Mouse (Mus musculus) spleen, postnatal 14 days (tissue): ENCODE results near the gene Rgs3.

Source experiments
- DNase-seq, 2 experiments: peaks; one replicate each; pipeline ENCODE4 v3.0.0; 2021 to 2022; ENCODE audit warnings: low spot score in 2 of 2

The Rgs3 gene

DNA sequence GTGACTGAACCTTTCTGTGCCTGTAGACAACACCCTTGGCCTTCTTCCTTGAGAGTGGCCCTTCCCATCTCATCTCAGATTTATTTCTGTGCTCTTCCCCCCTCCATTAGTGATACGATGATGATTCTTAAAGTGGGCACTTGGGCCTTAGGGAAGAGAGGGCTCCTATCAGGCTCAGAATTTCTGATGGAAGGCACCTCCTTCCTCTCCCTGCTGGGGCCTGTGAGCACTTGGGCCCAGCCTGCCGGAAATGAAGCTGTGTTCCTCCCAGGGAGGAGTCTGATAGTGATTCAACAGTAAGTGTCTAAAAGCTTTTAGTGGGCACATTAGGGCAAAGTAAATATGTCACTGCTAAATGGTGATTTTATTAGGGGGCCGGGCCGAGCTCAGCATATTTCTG lies 67.7 kb downstream of the Rgs3 start:
- no peak for DNase-seq

DNA sequence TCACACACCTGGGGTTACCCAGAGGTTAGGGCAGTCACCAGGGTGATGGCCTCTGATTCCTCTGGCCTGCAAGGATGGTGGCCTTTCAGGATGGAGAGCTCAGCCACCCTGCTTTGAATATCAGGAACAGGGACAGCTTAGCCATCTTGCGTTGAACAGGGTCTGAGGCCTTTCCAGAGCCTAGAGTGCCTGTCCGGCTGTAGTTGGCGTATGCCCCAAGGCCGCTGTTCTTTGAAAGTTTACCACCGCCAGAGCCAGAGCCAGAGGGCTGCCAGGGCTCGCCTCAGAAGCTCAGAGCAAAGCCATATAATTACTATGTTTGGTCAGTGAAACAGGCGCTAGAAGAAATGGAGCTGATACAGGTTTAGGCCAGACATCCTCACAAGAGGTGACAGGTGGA lies 68.9 kb downstream of the Rgs3 start:
- no peak for DNase-seq

DNA sequence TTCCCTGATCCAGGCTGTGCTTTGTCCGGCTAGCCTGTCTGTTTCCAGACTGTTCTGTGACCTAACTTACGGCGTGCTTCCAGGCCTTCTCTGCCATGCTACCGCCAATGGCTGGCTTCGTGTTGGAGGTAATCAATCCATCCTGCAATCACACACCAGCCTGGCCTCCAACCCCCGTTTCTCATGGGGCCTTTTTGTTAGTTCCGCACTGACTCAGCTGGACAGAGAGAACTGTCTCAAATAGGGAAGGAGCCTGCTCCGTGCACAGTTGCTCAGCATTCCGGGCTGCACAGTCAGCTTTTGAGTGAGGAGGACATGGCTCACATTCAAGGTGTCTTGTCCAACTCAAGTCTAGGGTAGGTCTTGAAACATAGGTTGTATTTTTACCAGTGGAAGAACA lies 69.8 kb downstream of the Rgs3 start:
- no peak for DNase-seq

DNA sequence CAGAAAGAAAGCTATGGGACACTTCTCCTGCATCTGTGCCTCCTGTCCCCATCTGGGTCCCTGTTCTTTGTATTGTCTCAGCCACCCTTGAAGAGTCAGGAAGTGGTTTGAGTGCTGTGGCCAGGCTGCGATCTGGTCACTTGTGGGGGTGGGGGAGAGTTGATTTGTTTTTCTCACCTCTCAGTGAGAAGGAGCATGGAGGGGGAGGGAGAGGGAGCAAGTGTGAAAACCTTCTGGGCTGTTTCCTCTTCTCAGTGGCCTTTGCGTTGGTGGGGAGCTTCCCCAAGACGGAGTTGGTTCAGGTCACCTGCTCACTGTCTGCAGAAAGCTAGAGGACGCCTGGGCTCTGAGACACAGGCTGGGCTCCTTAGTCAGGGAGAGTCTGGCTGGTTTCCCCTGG lies 70.3 kb downstream of the Rgs3 start:
- peak in 1 of 2 experiments; percentile 44 for DNase-seq

DNA sequence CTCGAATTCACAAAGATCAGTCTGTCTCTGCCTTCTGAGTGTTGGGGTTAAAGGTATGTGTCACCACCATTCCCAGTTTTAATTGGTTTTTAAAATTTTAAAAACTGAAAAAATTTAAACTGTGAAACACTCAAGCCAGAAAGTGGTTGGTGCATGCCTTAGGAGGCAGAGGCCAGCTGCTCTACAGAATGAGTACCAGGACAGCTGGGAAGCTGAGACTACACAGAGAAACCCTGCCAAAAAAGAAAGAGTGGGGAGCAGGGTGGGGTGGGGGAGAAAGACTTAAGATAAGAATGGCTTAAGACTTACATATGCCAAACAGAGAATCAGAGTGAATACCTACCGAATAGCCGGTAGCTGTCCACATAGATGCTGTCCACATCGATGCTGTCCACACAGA lies 73.6 kb downstream of the Rgs3 start:
- DNase-seq = no peak

DNA sequence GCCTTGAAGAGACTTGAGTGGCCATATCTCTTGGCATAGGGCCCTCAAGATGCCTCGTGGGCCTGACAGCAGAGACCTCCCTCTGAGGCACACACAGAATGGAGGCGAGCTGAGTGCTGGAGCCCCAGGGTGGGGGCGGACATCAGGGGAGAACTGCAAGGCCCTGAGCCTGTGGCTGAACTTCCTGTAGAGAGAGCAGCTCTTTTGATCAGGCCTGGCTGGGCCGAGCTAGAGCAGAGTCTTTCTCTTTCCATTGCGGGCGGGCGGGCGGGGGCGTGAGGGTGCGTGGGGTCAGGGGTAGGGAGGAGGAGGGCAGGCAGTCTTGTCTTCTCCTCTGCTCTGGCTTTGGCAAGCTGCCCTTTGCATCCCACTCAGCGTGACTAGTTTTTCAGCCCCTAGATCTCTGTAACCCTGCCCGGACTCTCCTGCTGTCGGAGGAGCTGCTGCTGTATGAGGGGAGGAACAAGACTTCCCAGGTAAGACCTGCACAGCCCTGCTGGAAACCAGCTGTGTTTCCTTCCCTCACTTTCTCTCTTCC lies 74.5 kb downstream of the Rgs3 start:
- peak; percentile 20 to 24 for DNase-seq

DNA sequence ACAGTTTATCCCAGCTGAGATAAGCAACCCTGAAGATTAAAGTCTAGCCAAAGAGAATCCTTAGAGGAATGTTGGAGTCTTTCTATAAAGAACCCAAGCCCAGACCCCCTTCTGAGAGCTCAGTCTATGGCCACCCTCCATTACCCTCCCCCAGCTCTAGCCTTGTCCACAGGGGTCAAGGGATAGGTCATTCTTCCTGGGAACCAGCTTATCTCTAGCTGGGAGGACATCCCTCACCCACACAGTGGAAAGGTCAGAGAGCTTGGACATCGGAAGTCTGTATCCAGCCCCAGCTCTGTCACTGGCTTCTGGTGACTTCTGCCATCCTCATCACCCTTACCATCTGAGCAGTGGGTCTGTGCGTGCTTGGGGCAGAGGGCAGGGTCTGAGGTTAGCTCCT lies 75.2 kb downstream of the Rgs3 start:
- no peak for DNase-seq

DNA sequence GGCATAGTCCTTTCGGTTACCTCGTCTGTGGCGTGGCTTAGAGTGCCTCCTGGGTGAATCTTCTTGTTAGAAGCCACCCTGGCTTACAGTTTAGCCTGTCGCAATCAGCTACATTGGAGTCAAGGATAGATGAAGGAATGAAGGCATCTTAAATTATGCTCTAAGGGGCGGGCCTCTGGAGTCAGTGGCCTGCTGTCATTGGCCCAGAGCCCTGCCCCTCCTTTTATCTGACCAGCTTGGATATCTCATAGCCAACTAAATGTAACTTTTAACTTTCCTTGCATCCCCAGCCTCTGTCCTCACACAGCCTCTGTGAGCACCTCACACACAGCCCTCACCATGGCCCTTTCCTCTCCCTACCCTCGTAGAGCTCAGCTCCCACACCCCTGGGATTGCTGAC lies 76.4 kb downstream of the Rgs3 start:
- DNase-seq = no peak

DNA sequence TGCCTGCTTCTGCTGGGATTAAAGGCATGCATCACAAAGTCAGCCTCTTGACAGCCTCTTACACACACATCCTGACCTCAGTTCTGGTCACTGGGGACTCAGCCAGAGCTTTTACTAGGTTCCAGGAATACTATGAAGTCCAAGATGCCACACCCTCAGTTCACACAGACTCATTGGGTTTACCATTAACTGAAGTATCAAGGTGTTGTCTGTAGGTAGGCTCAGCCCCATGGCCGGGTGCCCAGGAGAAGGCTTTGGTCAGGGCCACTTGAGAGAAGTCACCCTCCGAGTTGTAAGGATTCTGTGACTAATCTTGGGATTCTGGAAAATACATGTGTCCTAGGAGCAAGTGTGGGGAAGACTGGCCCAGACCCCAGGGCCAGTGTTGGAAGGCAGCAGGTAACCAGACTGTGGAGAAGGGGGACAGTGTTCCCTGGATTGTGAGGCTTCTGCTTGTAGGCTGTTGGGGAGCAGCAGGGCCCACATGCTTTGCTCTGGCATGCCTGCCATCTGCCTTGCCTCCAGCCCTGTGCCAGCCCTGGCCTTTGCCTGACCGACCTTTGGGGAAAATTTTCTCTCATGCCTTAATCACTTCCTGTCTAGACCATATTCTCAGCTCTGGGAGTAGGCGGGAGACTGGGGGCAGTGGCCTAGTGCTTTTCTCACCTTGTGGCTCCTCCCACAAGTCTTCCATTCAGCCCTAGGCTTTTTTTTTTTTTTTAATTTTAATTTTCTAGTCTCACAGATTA lies 78.4 kb downstream of the Rgs3 start:
- DNase-seq = no peak

DNA sequence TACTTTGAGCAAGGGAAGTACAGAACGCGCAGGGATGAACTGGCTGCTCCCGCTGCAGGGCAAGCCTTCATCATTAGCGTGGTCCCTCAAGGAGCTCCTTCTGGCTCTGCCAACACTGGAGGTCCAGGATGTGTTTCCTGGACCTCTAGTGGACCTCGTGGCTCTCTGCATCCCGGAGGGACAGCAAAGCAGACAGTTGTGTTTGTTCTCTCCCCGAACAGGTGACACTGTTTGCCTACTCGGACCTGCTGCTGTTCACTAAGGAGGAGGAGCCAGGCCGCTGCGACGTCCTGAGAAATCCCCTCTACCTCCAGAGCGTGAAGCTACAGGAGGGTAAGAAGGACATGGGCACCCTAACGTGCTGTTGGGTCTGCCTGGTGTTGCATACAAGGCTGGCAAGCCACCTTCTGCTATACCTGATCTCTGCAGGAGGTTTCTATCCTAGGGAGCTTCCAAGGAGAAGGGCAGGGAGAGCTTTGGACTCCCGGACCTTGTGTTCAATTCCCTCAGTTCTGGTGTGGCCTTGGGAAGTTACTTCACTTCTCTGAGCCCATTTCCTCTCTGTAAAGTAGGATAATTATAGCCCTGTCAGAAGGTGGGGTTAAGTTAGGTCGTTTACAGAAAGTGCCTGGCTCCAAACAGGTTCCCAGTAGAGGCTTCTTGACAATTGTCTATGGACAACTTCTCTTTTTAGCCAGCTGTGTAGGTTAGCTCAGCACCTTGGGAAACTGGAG lies 81.0 kb downstream of the Rgs3 start:
- no peak for DNase-seq

DNA sequence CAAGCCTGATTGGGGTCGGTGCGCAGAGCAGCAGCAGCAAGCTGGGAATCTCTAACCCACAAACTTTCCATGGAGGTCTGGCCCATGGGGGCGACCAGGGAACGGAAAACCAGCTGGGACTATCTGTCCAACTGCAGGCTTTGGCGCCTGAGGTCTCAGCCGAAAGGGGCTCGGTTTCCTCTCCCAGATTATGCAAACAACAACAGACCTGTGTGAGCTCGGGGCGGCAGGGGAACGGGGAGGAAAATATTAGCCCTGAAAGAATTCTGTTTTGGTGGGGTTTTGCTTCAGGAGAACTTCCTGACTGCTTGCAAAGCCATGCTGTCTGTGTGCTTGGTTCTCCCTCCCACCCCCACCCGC lies 81.6 kb downstream of the Rgs3 start:
- DNase-seq = no peak

DNA sequence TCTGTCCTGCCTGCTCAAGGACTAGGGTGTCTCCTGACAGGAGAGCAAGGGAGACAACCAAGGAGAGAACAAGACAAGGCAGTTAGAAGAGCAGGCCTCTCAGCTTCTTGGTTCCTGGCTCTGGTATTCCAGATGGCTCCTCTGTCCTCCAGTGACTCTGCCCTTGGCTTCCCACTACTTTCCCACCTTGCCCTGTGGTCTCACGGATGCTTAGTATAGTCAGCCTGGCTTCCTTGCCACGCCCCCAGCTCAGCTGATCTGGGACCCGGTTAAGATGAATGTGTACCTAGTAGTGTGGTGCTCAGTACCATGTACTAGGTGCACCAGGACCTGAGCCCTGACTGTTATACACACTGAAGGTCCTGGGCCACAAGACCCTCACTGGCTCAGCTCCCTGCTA lies 82.0 kb downstream of the Rgs3 start:
- no peak for DNase-seq

DNA sequence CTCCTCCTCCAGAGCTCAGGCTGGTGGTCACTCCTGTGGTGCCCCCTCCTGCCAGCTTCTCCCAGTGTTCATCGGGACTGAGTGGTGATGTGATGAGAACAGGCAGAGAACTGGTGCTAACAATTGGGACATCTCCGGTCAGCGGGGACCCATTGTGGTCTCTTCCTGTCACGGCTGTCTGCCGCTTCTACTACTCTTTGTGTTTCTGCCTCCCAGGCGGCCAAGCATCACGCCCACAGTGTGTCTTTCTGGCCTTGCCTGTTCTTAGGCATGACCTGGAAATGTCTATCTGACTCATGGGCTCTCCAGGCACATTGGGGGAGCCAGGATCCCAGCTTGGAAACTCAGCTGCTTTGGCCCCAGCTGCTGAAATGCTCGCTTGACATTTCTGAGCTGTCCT lies 83.8 kb downstream of the Rgs3 start:
- DNase-seq = no peak

DNA sequence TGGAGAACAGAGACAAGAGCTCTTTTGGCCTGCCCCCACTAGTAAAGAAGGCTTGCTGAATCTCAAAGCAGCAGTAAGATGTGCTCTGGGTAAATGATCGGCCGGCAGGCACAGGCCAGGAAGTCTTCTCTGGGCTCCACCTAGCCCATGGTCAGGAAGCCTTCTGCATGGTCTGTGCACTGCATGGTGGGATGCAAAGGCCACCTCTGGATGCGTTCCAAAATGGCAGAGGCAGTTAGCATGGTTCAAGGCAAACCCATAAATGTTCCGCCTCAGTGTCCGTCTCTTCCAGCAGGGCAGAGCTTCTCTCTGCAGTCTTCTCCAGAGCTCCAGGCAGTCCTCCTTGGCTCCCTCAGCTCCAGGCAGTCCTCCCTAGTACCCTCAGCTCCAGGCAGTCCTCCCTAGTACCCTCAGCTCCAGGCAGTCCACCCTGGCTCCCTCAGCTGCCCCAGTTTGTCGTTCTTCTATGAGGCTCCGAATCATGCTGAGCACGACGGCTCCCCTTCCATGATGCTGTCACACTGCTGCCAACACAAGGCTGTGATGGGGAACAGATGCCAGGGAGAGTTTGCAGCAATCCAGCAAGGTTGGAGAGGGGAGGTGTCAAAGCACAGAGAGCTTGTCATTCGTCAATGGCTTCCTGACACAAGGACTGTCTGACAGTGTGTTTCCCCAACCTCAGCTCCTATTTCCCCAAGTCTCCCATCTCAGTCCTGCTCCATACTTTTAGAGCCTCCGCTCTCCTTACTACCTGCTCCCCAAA lies 84.6 kb downstream of the Rgs3 start:
- DNase-seq = no peak

DNA sequence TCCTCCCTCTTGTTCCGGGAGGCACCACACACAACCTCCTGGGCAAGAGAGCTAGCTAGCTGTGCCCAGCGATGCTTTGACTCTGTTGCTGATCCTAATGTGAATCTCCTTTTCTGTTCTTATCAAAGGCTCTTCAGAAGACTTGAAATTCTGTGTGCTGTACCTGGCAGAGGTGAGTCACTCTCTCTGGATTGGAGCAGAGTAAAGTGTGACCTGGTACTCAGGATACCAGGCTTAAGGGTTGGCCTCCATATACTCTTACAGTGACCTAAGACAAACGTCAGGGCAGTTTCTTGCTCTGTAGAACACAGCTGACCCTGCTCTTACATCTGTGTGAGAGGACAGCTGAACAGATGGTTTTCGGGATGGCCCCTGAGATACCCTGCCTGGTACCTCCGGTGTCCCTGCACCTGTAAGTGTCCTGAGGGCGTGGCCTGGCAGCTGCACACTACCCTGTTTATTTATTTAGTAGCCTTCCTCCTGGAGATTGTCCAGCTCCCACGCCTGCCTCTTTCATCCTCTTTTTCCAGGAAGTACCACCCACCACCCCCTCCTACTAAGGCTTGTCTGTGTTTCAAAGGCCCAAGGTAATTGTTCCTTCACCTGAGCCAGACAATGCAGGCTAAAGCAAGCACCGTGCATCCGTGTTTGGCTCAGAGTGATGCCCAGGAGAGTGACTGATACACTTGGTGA lies 87.1 kb downstream of the Rgs3 start:
- DNase-seq = no peak

DNA sequence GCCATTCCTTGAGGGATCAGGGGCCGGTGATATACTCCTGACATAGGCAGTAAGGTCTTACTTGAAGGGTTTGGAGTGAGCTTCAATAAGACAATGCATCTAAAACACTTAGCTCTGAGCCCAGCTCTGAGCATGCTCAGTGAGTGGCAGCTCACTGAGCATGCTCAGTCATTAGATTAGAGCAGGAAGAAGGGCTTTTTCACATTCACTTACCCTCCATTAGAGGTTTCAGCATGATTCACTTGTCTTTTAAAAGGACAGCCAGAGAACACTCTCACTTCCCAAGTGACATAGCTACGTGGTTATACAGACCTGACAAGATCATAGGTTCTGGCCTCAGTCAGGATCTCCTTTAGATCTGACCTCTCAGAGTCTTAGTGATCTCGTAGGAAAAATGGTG lies 89.2 kb downstream of the Rgs3 start:
- DNase-seq = no peak

DNA sequence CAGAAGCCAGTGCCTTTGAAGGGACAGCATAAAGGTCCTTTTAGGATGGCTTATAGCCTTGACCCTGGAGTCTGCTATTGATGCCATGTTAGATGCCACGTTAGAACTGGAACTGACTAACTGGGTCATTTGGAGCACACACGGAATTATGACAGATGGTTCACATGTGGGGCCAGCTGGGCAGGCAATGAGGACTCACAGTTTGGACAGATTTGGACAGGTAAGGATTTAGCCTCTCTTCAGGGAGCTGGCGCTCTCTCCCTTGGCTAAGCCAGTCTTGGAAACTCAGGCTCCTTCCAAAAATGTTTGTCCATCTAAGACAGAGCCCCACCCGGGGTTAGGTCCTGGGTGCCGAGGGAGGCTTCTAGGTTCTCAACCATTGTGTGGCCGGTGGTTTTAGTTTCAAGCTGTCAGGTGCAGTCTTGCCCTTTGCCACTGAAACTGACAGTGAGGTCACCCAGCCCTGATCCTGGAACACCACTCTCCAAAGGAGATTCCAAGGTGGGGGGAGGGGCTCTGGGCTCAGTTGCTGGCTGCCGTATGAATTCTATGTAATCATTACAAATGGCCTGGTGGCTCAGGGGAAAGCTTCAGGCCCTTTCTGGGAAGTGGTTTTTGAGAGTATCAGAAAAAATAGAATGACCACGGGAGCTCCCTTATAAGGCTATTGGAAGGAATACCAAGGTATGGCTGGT lies 90.0 kb downstream of the Rgs3 start:
- DNase-seq = no peak

DNA sequence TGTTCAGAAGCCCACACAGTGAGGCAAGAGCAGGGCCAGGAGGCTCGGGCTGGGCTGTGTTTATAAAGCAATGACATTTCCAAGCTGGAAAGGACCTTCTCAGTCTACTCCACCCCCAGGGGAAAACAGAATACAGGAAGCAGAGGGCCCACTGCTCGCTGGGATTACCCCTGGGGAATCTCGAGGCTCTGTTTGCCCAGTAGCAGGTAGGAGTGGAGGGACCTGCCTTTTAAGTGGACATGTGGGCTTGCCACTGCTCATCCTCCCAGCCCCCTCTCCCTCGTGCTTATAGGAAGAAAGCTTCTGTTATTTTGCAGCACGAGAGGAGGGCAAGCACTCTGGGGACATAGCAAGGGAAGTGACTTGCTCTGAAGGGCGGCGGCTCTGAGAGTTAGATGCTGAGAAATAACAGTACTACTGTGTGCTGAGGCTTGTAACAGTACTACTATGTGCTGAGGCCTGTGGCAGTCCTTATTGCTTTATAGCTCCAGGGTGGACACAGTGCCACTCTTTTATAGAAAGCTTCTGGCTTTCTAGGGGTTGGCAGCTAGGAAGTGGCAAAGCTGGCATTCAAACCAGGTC lies 91.6 kb downstream of the Rgs3 start:
- no peak for DNase-seq

DNA sequence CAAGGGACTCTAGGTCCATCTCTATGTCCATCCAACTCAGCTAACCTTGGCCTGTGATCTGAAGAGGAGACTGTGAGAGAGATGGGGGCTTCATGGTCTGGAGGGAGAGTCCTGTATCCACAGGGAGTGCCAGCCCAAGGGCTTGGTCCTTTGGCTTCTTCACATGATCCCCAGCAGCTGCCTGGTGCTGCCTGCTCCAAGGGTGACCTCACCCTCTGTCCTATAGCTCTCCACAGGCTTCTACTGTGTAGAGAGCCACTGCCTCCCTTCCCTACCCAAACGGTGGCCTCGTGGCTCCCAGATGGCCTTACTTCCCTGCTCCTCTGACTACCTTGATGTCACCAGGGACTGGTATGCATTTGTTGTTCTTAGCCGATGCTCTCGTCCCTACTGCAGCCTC lies 92.6 kb downstream of the Rgs3 start:
- DNase-seq = no peak

DNA sequence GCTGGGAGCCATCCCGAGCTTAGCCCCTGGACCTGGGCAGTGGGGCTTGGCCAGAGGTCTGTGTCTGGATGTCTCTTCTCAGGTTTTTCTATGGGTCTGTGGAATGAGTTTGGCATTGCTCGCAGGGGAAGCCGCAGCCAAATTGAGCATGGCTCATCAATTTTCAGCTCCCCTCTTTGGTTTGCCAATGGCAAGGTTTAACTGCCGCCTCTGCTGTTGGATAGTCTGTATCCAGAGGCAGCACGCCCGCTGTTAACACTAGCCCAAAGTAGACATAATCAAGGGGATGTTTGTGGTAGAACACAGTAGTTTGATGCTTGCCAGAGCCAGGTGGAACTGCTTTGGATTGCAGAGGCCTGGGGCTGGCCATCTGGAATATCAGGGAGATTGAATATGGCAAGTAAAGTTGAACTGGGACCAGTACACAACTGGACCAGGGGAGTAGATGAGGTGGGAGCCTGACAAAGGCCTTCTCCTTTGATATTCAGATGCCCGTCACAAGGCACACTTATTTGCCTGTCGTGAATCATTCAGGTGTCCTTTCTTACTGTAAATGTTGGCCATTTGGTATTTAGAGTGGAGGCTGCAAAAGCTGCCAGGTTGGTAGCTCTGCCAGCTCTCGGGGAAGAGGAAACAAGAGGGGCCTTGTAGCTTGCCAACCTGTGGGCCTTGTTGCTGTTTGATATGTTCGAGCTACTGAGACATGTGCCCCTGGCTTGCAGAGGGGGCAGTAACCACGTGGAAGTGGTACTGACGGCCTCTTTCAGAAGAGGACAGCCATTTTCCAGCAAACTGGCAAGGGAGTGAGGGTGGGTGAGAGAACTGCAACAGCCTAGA lies 93.5 kb downstream of the Rgs3 start:
- no peak for DNase-seq
